Mouse (Mus musculus) kidney, embryonic 16.5 days (tissue): ENCODE measurements around the gene Dlg1. TPM values are rescaled to one million over a fixed set of nuclear protein-coding genes. Genes with fewer than 3 reads are reported as not detected.
A peak's percentile ranks its signal among the peaks of the same experiment; 100 is the strongest.

Experiments
- ATAC-seq: fragments of 200-750 bp; cut with Nextera tagmentation; 2 replicates; pipeline ENCODE4 v1.8.0; 2017; ENCODE audit warnings: moderate TSS enrichment; ENCODE audit not compliant: low FRiP score, low TSS enrichment
- H3K27ac ChIP-seq: fragments of 300-500 bp; sonication (generic); 2 replicates; pipeline ENCODE4 v1.5.1; 2014; ENCODE audit warnings: low read length
- H3K27me3 ChIP-seq: fragments of 300-500 bp; sonication (generic); 2 replicates; pipeline ENCODE4 v1.6.1; 2014; ENCODE audit warnings: low read length, control low read depth, mixed read lengths; ENCODE audit not compliant: insufficient read depth
- H3K36me3 ChIP-seq: fragments of 300-500 bp; sonication (generic); 2 replicates; pipeline ENCODE4 v1.6.1; 2014; ENCODE audit warnings: low read length, control low read depth, mixed read lengths; ENCODE audit not compliant: insufficient read depth
- H3K4me1 ChIP-seq: fragments of 300-500 bp; sonication (generic); 2 replicates; pipeline ENCODE4 v1.6.1; 2014; ENCODE audit warnings: low read length, control low read depth, mixed read lengths; ENCODE audit not compliant: insufficient read depth
- H3K4me2 ChIP-seq: fragments of 300-500 bp; sonication (generic); replicated peaks from 2 replicates; pipeline ENCODE4 v1.6.1; 2014; ENCODE audit warnings: low read depth, low read length
- H3K4me3 ChIP-seq: fragments of 300-500 bp; sonication (generic); 2 replicates; pipeline ENCODE4 v1.5.1; 2014; ENCODE audit warnings: mild to moderate bottlenecking, low read length
- H3K9ac ChIP-seq: fragments of 300-500 bp; sonication (generic); replicated peaks from 2 replicates; pipeline ENCODE4 v1.6.1; 2014; ENCODE audit warnings: low read length
- H3K9me3 ChIP-seq: fragments of 300-500 bp; sonication (generic); 2 replicates; pipeline ENCODE4 v1.6.1; 2016; ENCODE audit warnings: low read length, control low read depth
- WGBS: fragments of 180-500 bp; shearing (Covaris S2); extraction: QIAGEN DNeasy Blood & Tissue Kit; methylation state at CpG from one replicate; pipeline ENCODE4 v1.1.7; 2014; 5-methylcytosine and 5-hydroxymethylcytosine counted together
- polyA plus RNA-seq: library from polyadenylated mRNA; unstranded; fragments of >200 nt; fragmentation: Nextera tagmentation; extraction: Ambion mirVana; gene quantifications from 2 replicates; pipeline ENCODE4 v1.2.1, GENCODE M21; 2015

Gene Dlg1
- polyA plus RNA-seq, 1 experiment from 2014 or later = 25.5 TPM

DNA sequence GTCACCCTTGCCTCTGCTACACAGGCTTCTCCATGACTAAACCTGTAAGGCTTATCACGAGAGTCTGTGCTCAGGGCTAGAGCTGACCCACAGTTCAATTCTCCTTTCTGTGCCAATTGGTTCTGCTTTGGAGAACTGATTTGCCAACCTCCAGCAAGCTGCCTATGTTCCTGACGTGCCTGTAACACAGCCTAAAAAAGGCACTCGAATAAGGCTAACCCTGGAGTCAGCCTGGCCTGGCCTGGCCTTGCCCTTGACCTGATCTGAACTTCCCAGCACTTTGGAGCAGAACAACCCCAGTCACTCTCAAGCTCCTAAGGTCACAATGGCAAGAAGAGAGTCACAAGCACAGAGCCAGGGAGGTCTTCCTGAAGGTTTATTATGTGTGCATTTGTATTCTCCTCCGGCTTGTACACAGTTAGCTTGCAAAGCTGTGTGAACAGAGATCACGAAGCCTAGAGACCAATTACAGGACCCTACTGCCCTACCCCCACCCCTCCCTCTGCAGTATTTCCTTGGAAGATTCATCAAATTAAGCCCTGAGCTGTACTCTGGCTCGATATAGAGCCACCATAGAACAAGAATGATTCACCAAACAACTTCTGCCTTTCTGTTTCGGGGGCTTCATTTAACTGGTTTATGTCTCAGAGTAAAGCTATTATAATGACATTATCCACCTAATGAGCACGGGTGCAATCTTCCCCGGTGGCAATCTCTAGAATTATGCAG lies 11.0 kb upstream of the Dlg1 start:
- no peaks in the 10 kb centered on the region for H3K36me3 ChIP-seq
- no peaks in the 10 kb centered on the region for H3K27me3 ChIP-seq
- H3K27ac ChIP-seq = no peak overlapping the region
- no peak overlapping the region for H3K4me2 ChIP-seq
- H3K4me1 ChIP-seq = peaks cover 7% of the 10 kb centered on the region
- H3K4me3 ChIP-seq = no peak overlapping the region
- no peaks in the 10 kb centered on the region for H3K9me3 ChIP-seq
- H3K9ac ChIP-seq = no peak overlapping the region
- no peak for ATAC-seq
- 67% methylated on average over 9 of the region's 9 CpGs for WGBS

DNA sequence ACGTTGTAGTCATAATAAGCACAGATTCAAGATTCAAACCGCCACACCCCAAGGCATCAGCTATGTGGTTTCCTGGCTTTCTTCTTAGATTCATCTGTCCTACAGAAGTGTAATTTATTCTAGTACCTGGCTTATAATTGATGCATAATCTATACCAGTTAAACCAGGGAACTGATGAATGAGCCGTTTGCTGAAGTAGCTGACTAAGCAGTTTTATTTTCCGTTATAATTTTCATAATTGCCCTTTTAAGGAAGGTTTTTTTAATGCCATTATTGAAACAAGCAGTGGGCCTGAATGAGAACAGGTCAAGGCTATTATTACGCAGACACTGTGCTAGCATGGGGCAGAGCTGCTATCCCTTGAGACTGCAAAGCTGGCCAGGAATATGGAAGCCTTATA lies 9.6 kb upstream of the Dlg1 start:
- no peak overlapping the region for H3K4me2 ChIP-seq
- no peak overlapping the region for H3K4me3 ChIP-seq
- H3K9ac ChIP-seq = no peak overlapping the region
- H3K4me1 ChIP-seq = peaks cover 7% of the 10 kb centered on the region
- H3K36me3 ChIP-seq = no peaks in the 10 kb centered on the region
- 83% methylated on average over 5 of the region's 5 CpGs for WGBS
- no peak overlapping the region for H3K27ac ChIP-seq
- no peak for ATAC-seq
- no peaks in the 10 kb centered on the region for H3K27me3 ChIP-seq
- no peaks in the 10 kb centered on the region for H3K9me3 ChIP-seq

DNA sequence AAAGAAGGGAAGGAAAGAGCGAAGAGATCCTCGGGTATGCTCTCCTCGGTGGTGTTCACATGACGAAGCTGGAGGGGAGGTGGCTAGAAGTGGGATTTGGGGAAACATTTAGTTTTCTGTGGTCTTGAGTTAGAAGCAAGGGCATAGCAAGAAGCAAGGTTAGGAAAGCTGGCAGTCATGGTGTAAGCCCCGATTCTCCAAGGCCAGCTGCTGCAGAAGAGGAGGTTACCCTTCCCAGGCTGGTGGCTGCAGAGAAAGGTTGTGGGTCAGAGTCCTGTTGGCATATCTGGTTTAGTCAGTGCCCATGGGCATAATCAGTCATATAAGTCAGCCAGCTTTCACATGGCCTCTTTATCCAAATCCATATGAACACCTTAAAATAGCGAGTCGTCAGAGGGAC lies 9.2 kb upstream of the Dlg1 start:
- WGBS = 88% methylated on average over 7 of the region's 7 CpGs
- ATAC-seq = no peak
- Histone ChIP-seq H3K9me3 (no peaks in the 10 kb centered on the region), H3K36me3 (no peaks in the 10 kb centered on the region), H3K27me3 (no peaks in the 10 kb centered on the region), H3K4me3 (no peak overlapping the region), H3K4me1 (peaks cover 7% of the 10 kb centered on the region), H3K4me2 (no peak overlapping the region), H3K9ac (no peak overlapping the region), H3K27ac (no peak overlapping the region)

DNA sequence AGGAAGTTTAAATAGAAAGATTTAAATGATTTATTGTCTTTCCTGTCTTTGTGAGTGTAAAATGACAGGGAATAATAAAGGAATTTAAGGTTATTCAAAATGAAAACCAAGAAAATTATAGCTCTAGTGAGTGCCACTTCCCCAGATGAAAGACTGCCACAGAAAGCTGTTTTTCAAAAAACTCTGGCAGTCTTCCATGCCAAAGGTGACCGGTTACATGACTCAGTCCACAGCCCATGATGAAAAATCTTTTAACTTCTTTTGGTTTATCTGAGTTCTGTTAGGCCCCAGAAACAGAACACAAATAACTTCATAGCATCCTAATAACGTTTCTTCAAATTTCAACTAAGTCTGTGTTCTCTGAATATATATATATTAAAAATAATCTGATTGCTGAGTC lies 7.7 kb upstream of the Dlg1 start:
- no peaks in the 10 kb centered on the region for H3K36me3 ChIP-seq
- no peak overlapping the region for H3K4me3 ChIP-seq
- WGBS = 63% methylated on average over 2 of the region's 2 CpGs
- no peak for ATAC-seq
- H3K4me1 ChIP-seq = peaks cover 7% of the 10 kb centered on the region
- H3K27me3 ChIP-seq = peaks cover 3% of the 10 kb centered on the region; the same call in 1 of the 2 replicates
- H3K9me3 ChIP-seq = no peaks in the 10 kb centered on the region
- no peak overlapping the region for H3K9ac ChIP-seq
- H3K4me2 ChIP-seq = no peak overlapping the region
- no peak overlapping the region for H3K27ac ChIP-seq

DNA sequence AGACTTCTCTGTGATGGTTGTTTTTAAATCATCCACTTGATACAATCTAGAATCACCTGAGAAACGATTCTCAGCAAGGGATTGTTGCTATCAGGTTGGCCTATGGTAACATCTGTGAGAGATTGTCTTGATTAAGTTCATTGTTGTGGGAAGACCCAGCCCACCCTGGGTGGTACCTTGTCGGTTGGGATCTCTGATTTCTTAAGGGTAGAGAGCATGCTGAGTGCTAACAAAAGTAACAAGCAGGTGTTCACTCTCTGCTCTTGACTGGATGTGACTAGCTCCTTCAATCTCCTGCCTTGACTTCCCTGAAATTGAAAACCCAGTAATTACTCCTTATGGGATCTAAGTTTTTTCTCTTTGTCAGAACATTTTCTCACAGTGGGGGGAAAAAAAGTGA lies 5.7 kb upstream of the Dlg1 start:
- Histone ChIP-seq H3K9me3 (no peaks in the 10 kb centered on the region), H3K9ac (no peak overlapping the region), H3K27me3 (peaks cover 3% of the 10 kb centered on the region; the same call in 1 of the 2 replicates), H3K4me1 (peaks cover 3% of the 10 kb centered on the region), H3K4me2 (no peak overlapping the region), H3K36me3 (no peaks in the 10 kb centered on the region), H3K4me3 (no peak overlapping the region), H3K27ac (no peak overlapping the region)
- ATAC-seq = no peak
- 29% methylated on average over 2 of the region's 2 CpGs for WGBS

DNA sequence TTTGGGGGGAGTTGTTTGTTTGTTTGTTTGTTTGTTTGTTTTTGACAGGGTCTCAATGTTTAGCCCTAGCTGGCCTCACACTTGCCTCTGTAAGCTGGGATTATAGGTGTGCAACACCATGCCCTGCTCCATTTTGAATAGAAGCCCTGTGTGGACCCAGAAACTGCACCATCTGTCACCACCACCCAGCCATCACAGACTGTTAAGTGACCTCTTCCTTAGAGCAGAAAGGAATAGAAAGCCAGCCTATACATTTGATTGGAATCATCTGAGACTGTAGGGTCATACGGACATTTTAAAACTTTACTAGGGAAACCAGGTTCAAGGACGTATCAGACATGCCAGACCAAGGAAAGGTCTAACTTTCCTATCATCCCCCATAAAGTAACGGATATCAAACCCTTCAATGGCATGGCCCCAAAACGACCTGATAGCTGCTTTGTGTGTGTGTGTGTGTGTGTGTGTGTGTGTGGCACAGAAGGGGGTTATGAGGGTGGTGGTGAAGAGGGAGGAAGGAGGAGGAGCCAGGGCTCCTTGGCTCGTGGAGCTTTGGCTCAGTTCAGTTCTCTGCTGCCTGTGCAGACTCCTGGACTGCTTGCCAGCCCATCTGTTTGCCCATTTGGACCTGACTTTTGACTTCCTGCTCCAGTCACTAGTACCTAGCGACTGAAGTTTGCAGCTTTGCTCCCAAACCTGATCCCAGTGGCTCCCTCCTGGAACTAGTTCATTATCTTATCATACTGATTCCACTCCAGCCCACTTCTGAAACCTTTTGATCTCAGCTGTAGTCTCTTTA lies 4.5 kb upstream of the Dlg1 start:
- Histone ChIP-seq H3K36me3 (no peaks in the 10 kb centered on the region), H3K27ac (no peak overlapping the region), H3K4me1 (peaks cover 7% of the 10 kb centered on the region), H3K9me3 (no peaks in the 10 kb centered on the region), H3K4me2 (no peak overlapping the region), H3K27me3 (peaks cover 3% of the 10 kb centered on the region; the same call in 1 of the 2 replicates), H3K9ac (no peak overlapping the region), H3K4me3 (no peak overlapping the region)
- 52% methylated on average over 6 of the region's 6 CpGs for WGBS
- ATAC-seq = no peak

DNA sequence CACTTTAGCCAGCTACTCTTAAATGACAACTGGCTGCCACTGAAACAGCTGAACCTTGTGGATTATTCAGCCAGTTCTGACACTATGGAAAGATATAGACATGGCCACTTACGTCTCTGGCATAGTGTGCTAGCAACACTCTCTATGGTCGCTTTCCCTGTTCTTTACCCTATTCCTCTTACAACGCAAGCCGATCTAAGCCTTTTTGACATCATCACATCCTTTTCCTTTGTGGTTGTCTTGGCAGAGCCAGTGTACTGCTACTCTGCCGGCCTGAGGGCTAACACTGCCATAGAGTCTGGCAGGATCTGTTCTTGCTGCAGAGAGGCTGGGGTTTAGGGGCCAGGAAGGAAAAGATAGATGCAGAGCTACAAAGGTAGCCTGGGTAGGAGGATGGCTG lies 3.8 kb upstream of the Dlg1 start:
- H3K27ac ChIP-seq = no peak overlapping the region
- no peaks in the 10 kb centered on the region for H3K9me3 ChIP-seq
- peaks cover 3% of the 10 kb centered on the region; the same call in 1 of the 2 replicates for H3K27me3 ChIP-seq
- H3K36me3 ChIP-seq = no peaks in the 10 kb centered on the region
- no peak overlapping the region for H3K4me2 ChIP-seq
- WGBS = 73% methylated on average over 5 of the region's 5 CpGs
- no peak for ATAC-seq
- no peak overlapping the region for H3K9ac ChIP-seq
- peaks cover 7% of the 10 kb centered on the region for H3K4me1 ChIP-seq
- H3K4me3 ChIP-seq = no peak overlapping the region

DNA sequence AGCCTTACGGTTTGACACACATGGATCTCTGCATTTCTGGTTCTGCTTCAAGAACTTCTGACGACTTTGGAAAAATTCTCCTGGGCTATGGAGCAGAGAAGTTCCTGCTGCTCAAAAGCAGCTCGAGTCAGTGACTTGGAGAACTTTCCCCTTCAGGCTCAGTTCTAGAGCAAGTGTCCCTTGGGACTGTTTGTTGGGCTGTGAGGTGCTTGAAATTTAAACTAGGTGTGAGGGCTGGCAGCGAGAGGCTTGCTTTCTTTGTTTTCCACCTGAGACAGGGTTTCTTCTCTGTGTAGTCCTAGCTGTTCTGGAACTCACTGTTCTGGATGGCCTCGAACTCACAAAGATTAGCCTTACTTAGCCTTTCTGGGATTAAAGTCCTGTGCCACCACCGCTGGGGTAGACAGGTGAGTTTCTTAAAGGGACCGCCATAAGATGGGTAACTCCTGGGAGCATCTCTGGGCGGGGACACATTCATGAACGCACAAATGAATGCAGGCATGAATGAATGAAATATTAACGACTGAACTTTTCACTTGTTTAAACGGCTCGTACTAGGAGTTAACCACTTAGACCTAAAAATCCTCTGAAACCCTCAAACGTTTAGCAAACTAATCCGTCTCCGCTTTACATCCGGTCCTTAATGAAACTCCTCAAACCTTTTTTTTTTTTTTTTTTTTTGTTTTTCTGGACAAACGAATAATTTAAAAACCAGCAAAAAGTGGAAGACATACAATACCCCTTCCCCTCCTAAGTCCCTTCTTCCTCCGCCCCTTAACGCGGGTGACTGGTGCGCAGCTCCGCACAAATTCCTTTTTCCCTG lies 476 bp upstream of the Dlg1 start:
- H3K4me2 ChIP-seq = peak overlapping the region; percentile 80
- ATAC-seq = peak; percentile 23; the same call in 1 of the 2 replicates

DNA sequence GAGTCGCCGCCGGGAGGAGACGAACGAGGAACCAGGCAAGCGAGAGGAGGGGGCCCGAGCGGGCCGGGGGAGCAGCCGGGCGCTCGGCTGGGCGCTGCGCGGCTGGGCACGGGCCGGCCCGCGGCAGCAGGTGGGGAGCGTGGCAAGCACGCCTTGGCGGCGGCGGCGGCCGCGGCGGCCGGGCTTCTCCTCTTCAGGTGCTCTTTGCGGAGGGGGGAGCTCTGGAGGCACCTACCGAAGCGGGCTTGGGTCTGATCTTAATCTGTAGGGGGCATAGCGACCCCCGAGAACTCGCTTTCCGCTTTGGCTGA lies 999 bp downstream of the Dlg1 start:
- Histone ChIP-seq H3K4me3 (peak overlapping the region; percentile 97), H3K36me3 (peaks cover 8% of the 10 kb centered on the region; the same call in 1 of the 2 replicates), H3K9me3 (no peaks in the 10 kb centered on the region), H3K27ac (peak overlapping the region; percentile 97), H3K4me2 (peak overlapping the region; percentile 80), H3K4me1 (peaks cover 26% of the 10 kb centered on the region), H3K27me3 (peaks cover 3% of the 10 kb centered on the region; the same call in 1 of the 2 replicates), H3K9ac (peak overlapping the region; percentile 94)
- under 1% methylated on average over 34 of the region's 36 CpGs for whole genome bisulfite sequencing
- peak; percentile 79 for ATAC-seq

More for the DNA sequence above, 476 bp upstream of the Dlg1 start:
- Histone ChIP-seq H3K4me1 (peaks cover 26% of the 10 kb centered on the region), H3K27me3 (peaks cover 3% of the 10 kb centered on the region; the same call in 1 of the 2 replicates), H3K4me3 (peak overlapping the region; percentile 97), H3K9ac (peak overlapping the region; percentile 94), H3K36me3 (peaks cover 8% of the 10 kb centered on the region; the same call in 1 of the 2 replicates), H3K27ac (peak overlapping the region; percentile 97), H3K9me3 (no peaks in the 10 kb centered on the region)
- 8% methylated on average over 22 of the region's 22 CpGs for WGBS
